Mouse (Mus musculus) left cerebral cortex, adult 18-20 months (tissue): Measurements from ENCODE around the gene Fam69a. TPM values are rescaled to one million over a fixed set of nuclear protein-coding genes. Genes with fewer than 3 reads are reported as not detected.
A peak's percentile ranks its signal among the peaks of the same experiment; 100 is the strongest.

Source experiments
- DNase-seq, 2 experiments: peaks; one replicate each; pipeline ENCODE4 v3.0.0; 2021 to 2022; ENCODE audit warnings: low spot score in 2 of 2, mixed read lengths in 1 of 2
- total RNA-seq, 2 experiments: library from RNA; stranded (reverse); gene quantifications; 2 replicates each; pipeline ENCODE4 v1.2.3; 2021

The Fam69a gene
- total RNA-seq, 2 experiments from 2014 or later, result 29.1 to 36.2 TPM

- DNase-seq, result no peak
These were observed 77.2 kb downstream of the Fam69a start for GRCm38 (mm10) chr5:107909668-107910067.

- no peak for DNase-seq
These were observed 78.3 kb downstream of the Fam69a start for GRCm38 (mm10) chr5:107908514-107909110.

- no peak for DNase-seq
These were observed 82.6 kb downstream of the Fam69a start for GRCm38 (mm10) chr5:107904325-107904724.

- peak in 1 of 2 experiments; percentile 11 for DNase-seq
These were observed 85.8 kb downstream of the Fam69a start for GRCm38 (mm10) chr5:107901014-107901615.

GRCm38 (mm10) chr5:107900206-107901013 lies 86.5 kb downstream of the Fam69a start, which contains the start of gene Rpl5:
Rpl5 (plus strand) TSS chr5:107900502.
- DNase-seq, result peak; percentile 95 to 99

GRCm38 (mm10) chr5:107896265-107896664 lies 90.6 kb downstream of the Fam69a start:
- DNase-seq, result no peak

- no peak for DNase-seq
These were observed 92.2 kb downstream of the Fam69a start for GRCm38 (mm10) chr5:107894676-107895075.

GRCm38 (mm10) chr5:107891515-107891914 lies 95.4 kb downstream of the Fam69a start:
- DNase-seq, result peak in 1 of 2 experiments; percentile 31

- no peak for DNase-seq
These were observed 96.6 kb downstream of the Fam69a start for GRCm38 (mm10) chr5:107889994-107890888.

- no peak for DNase-seq
These were observed 106.2 kb downstream of the Fam69a start for GRCm38 (mm10) chr5:107880710-107881109.

GRCm38 (mm10) chr5:107877053-107877452 lies 109.8 kb downstream of the Fam69a start:
- no peak for DNase-seq

- no peak for DNase-seq
These were observed 111.6 kb downstream of the Fam69a start for GRCm38 (mm10) chr5:107875261-107875611.

- no peak for DNase-seq
These were observed 112.2 kb downstream of the Fam69a start, which contains the start of gene Evi5 for GRCm38 (mm10) chr5:107874561-107875260. Evi5 (minus strand) TSS chr5:107875107.

- peak in 1 of 2 experiments; percentile 29 for DNase-seq
These were observed 113.0 kb downstream of the Fam69a start for GRCm38 (mm10) chr5:107873886-107874302.

- no peak for DNase-seq
These were observed 113.6 kb downstream of the Fam69a start for GRCm38 (mm10) chr5:107873330-107873729.

- no peak for DNase-seq
These were observed 117.2 kb downstream of the Fam69a start for GRCm38 (mm10) chr5:107869701-107870100.

GRCm38 (mm10) chr5:107868905-107869424 lies 117.9 kb downstream of the Fam69a start:
- DNase-seq, result peak; percentile 75 to 87

GRCm38 (mm10) chr5:107867970-107868904 lies 118.6 kb downstream of the Fam69a start:
- peak; percentile 13 to 42 for DNase-seq
